Mouse (Mus musculus) liver, embryonic 14.5 days (tissue): Measurements from ENCODE around the gene Trp53. TPM values are rescaled to one million over a fixed set of nuclear protein-coding genes. Genes with fewer than 3 reads are reported as not detected.
"Not testable (repeated sequence)": the region's sequence is repeated elsewhere in the genome, so short reads cannot be mapped to it uniquely, and the experiment has no call there.

Source experiments
- ATAC-seq: fragments of 200-750 bp; cut with Nextera tagmentation; 2 replicates; pipeline ENCODE4 v1.8.0; 2017; ENCODE audit warnings: moderate number of reproducible peaks, mild to moderate bottlenecking, moderate library complexity; ENCODE audit not compliant: insufficient read depth
- DNase-seq, 3 experiments: peaks; one replicate each; pipeline ENCODE4 v3.0.0-alpha.2; 2012 to 2013; ENCODE audit warnings: low read depth in 3 of 3, low spot score in 3 of 3
- H3K27ac ChIP-seq: fragments of 300-500 bp; sonication (generic); 2 replicates; pipeline ENCODE4 v1.5.1; 2014; ENCODE audit warnings: moderate library complexity, mild to moderate bottlenecking, control low read depth, inconsistent platforms
- H3K27me3 ChIP-seq: fragments of 300-500 bp; sonication (generic); 2 replicates; pipeline ENCODE4 v1.6.1; 2014; ENCODE audit warnings: mild to moderate bottlenecking, low read length, moderate library complexity; ENCODE audit not compliant: control insufficient read depth, insufficient read depth
- H3K36me3 ChIP-seq: fragments of 300-500 bp; sonication (generic); replicated peaks from 2 replicates; pipeline ENCODE4 v1.6.1; 2014; ENCODE audit warnings: low read depth; ENCODE audit not compliant: control insufficient read depth, insufficient read depth
- H3K4me1 ChIP-seq, 2 experiments: fragments of 200-500 bp in 1 of 2; fragments of 300-500 bp in 1 of 2; sonication (generic) in 1 of 2; replicated peaks; 2 replicates each; pipeline ENCODE4 v1.6.1; 2012 to 2014; ENCODE audit warnings: antibody characterized with exemption in 1 of 2, inconsistent platforms in 1 of 2, low read length in 1 of 2; ENCODE audit not compliant: control insufficient read depth in 2 of 2, insufficient read depth in 2 of 2
- H3K4me2 ChIP-seq: fragments of 300-500 bp; sonication (generic); 2 replicates; pipeline ENCODE4 v1.6.1; 2014; ENCODE audit warnings: low read depth, mild to moderate bottlenecking, control low read depth, moderate library complexity
- H3K4me3 ChIP-seq, 2 experiments: fragments of 200-500 bp in 1 of 2; fragments of 300-500 bp in 1 of 2; sonication (generic) in 1 of 2; 2 replicates each; pipeline ENCODE4 v1.5.1; 2012 to 2014; ENCODE audit warnings: low read depth in 2 of 2, low read length in 2 of 2, mild to moderate bottlenecking in 2 of 2, control low read depth in 1 of 2, inconsistent platforms in 1 of 2, moderate library complexity in 1 of 2; ENCODE audit not compliant: insufficient read depth in 1 of 2
- H3K9ac ChIP-seq: fragments of 300-500 bp; sonication (generic); replicated peaks from 2 replicates; pipeline ENCODE4 v1.6.1; 2014; ENCODE audit warnings: mild to moderate bottlenecking, control low read depth, moderate library complexity
- H3K9me3 ChIP-seq: fragments of 300-500 bp; sonication (generic); 2 replicates; pipeline ENCODE4 v1.6.1; 2016; ENCODE audit warnings: low read length, mixed read lengths; ENCODE audit not compliant: control insufficient read depth
- CTCF ChIP-seq: IDR thresholded peaks from 2 replicates; pipeline ENCODE4 v1.5.1; 2016; ENCODE audit warnings: antibody characterized with exemption, low read depth, control low read depth
- EP300 ChIP-seq: IDR thresholded peaks from 2 replicates; pipeline ENCODE4 v1.6.1; 2016; ENCODE audit warnings: antibody characterized with exemption, low read depth
- WGBS: fragments of 180-500 bp; shearing (Covaris S2); extraction: QIAGEN DNeasy Blood & Tissue Kit; methylation state at CpG from one replicate; pipeline ENCODE4 v1.1.7; 2014; ENCODE audit not compliant: insufficient replicate concordance; 5-methylcytosine and 5-hydroxymethylcytosine counted together
- polyA plus RNA-seq, 2 experiments: library from polyadenylated mRNA; depleted of rRNA in 1 of 2; stranded (reverse) in 1 of 2; unstranded in 1 of 2; fragments of >200 nt; fragmentation: Nextera tagmentation in 1 of 2; extraction: Ambion mirVana in 1 of 2; gene quantifications; 2 replicates each; pipeline versions ENCODE4 v1.2.1 to v1.2.3; 2012 to 2014

Gene Trp53
- polyA plus RNA-seq, 2 experiments = 61.2 to 68.7 TPM

DNA sequence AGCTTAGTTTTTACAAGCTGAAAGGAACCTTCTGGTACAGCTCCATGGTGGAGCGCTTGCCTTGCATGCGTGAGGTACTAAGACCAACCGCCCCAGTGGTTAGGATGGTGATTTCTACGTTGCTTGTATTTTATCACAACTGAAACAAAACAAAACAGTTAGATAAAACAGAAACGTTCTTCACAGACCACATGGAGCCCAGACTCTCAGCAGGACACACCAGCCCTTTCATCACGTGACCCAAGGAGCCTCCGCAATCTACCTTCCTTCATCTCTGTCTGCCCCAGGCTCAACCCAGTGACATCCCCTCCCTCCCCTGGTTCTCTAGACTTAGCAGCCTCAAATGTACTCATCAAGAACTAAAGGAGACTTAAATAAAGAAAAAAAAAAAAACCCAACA lies 29.3 kb downstream of the Trp53 start:
- Histone ChIP-seq H3K9me3 (no peaks in the 10 kb centered on the region), H3K4me3 (no peak overlapping the region), H3K4me1 (peaks cover 26 to 33% of the 10 kb centered on the region in 2 experiments), H3K27me3 (no peaks in the 10 kb centered on the region), H3K9ac (peak overlapping the region; percentile 34), H3K4me2 (peak overlapping the region; percentile 43), H3K36me3 (no peaks in the 10 kb centered on the region), H3K27ac (peak overlapping the region; percentile 73)
- WGBS = 17% methylated on average over 7 of the region's 7 CpGs
- DNase-seq = no peak
- TF ChIP-seq CTCF = no peak
- peak; percentile 46 for TF ChIP-seq EP300
- peak; percentile 28; the same call in 1 of the 2 replicates for ATAC-seq

DNA sequence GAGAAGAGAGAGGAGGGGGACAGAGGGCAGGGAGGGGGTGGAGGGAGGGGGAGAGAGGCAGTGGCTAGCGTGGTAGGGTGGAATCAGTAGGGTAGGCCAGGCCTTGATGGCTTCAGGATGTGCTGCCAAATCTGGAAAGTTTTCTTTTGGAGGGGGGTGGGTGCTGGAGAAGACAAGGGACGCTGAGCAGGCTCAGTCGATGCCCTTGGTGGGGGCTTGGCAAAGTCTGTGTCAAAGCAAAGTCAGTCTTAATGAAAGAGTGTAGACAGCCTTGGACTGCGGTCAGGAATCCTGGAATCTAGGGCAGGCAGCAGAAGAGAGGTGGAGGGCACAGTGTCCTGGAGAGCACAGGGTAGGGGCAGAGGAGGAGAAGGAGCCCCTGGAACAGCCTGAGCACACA lies 30.7 kb downstream of the Trp53 start:
- Histone ChIP-seq H3K27me3 (no peaks in the 10 kb centered on the region), H3K36me3 (no peaks in the 10 kb centered on the region), H3K4me2 (no peak overlapping the region), H3K27ac (no peak overlapping the region), H3K9ac (no peak overlapping the region), H3K4me1 (peaks cover 26 to 33% of the 10 kb centered on the region in 2 experiments), H3K9me3 (no peaks in the 10 kb centered on the region), H3K4me3 (no peak overlapping the region)
- DNase-seq = no peak
- TF ChIP-seq EP300 (no peak), CTCF (no peak)
- ATAC-seq = no peak
- 64% methylated on average over 4 of the region's 4 CpGs for WGBS

DNA sequence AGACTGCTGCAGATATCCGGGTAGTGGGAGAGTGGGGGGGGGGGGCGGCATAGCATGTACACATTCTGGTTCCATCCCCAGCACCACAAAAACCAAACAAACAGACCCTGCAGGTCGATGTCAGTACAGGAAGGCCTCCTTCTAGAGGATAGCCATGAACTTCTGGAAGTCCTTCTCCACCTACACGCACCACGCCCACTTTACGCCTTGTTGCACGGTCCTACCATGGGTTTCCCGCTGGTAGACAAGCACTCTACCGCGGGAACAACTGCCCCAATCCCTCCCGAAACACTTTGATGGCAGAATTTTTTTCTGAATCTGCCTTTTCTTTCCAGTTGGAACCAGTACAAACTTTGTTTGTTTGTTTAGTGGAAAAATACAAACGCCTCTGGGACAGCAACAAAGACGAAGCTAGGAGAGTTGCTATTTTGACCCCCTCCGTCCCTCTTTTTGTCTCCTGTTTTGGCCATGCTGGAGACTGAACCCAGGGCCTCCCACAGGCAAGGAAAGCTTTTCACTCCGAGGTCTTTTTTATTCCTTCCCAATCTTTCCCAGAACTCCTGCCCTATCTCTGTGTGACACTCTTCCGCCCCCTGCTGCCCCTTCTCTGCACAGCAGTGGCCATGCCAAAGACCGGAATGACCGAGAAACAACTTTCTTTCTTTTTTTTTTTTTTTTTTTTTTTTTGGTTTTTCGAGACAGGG lies 33.5 kb downstream of the Trp53 start:
- TF ChIP-seq CTCF = peak; percentile 92
- TF ChIP-seq EP300 = no peak
- ATAC-seq = peak; percentile 61; the same call in 1 of the 2 replicates
- DNase-seq = peak in 1 of 3 experiments; percentile 61
- peak overlapping the region; percentile 95 for H3K4me2 ChIP-seq
- H3K27me3 ChIP-seq = no peaks in the 10 kb centered on the region
- peaks cover 15 to 26% of the 10 kb centered on the region in 2 experiments for H3K4me1 ChIP-seq
- H3K9me3 ChIP-seq = no peaks in the 10 kb centered on the region
- no peak overlapping the region; the same call in 1 of the 2 replicates for H3K27ac ChIP-seq
- peak overlapping the region; percentile 67 for H3K9ac ChIP-seq
- whole genome bisulfite sequencing = 4% methylated on average over 19 of the region's 19 CpGs
- peak overlapping the region; percentile 52 to 56 for H3K4me3 ChIP-seq
- H3K36me3 ChIP-seq = no peaks in the 10 kb centered on the region

DNA sequence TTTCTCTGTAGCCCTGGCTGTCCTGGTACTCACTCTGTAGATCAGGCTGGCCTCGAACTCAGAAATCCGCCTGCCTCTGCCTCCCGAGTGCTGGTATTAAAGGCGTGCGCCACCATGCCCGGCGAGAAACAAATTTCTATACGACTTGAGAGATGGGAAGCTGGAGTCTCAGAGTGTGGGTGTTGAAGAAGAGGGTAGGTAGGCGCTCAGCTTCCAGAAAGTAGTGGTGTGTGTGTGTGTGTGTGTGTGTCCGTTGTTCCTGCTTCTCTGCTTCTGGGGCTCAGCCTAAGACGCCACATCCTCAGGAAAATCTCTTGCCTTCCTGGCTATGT lies 34.1 kb downstream of the Trp53 start:
- not testable (repeated sequence) for H3K9me3 ChIP-seq, H3K27ac ChIP-seq, H3K27me3 ChIP-seq, ATAC-seq, H3K36me3 ChIP-seq, DNase-seq
- Histone ChIP-seq H3K4me2 (peak overlapping the region; percentile 95), H3K4me1 (peaks cover 10 to 21% of the 10 kb centered on the region in 2 experiments), H3K4me3 (peak overlapping the region in 1 of 2 experiments; percentile 56; a peak in 2 of 4 replicates), H3K9ac (peak overlapping the region; percentile 20)
- 37% methylated on average over 11 of the region's 11 CpGs for WGBS

DNA sequence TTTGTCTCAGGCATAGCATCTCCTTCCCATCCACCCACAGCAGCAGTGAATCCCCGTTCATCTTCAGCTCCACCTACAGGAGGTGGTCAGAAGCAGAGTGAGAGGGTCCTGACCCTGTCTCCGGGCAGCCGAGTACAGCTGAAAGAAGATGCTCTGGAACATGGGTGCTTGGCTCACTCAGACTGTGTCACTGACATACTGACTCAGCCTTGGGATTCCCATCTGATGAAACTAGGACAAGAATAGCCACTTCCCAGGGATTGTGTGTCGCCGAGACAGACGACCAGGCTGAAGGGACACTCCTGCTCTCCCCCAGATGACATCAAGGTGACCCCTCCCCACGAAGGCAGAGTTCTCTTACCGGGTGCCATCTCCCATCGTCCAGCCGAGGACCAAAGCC lies 36.6 kb downstream of the Trp53 start:
- Histone ChIP-seq H3K4me2 (peak overlapping the region; percentile 39), H3K9me3 (no peaks in the 10 kb centered on the region), H3K4me3 (peak overlapping the region; percentile 0 to 21; a peak in 2 of 4 replicates), H3K27ac (no peak overlapping the region), H3K27me3 (no peaks in the 10 kb centered on the region), H3K9ac (no peak overlapping the region), H3K4me1 (peaks cover 16 to 27% of the 10 kb centered on the region in 2 experiments), H3K36me3 (no peaks in the 10 kb centered on the region)
- WGBS = 36% methylated on average over 10 of the region's 10 CpGs
- no peak for ATAC-seq
- no peak for DNase-seq
- TF ChIP-seq EP300 (no peak), CTCF (no peak; the same call in 1 of the 2 replicates)
